Mouse (Mus musculus) liver, embryonic 14.5 days (tissue): ENCODE measurements around the gene 4931409K22Rik. TPM values are rescaled to one million over a fixed set of nuclear protein-coding genes. Genes with fewer than 3 reads are reported as not detected.

Experiments
- ATAC-seq: fragments of 200-750 bp; cut with Nextera tagmentation; 2 replicates; pipeline ENCODE4 v1.8.0; 2017; ENCODE audit warnings: moderate number of reproducible peaks, mild to moderate bottlenecking, moderate library complexity; ENCODE audit not compliant: insufficient read depth
- DNase-seq, 3 experiments: peaks; one replicate each; pipeline ENCODE4 v3.0.0-alpha.2; 2012 to 2013; ENCODE audit warnings: low read depth in 3 of 3, low spot score in 3 of 3
- H3K27ac ChIP-seq: fragments of 300-500 bp; sonication (generic); 2 replicates; pipeline ENCODE4 v1.5.1; 2014; ENCODE audit warnings: moderate library complexity, mild to moderate bottlenecking, control low read depth, inconsistent platforms
- H3K27me3 ChIP-seq: fragments of 300-500 bp; sonication (generic); 2 replicates; pipeline ENCODE4 v1.6.1; 2014; ENCODE audit warnings: mild to moderate bottlenecking, low read length, moderate library complexity; ENCODE audit not compliant: control insufficient read depth, insufficient read depth
- H3K36me3 ChIP-seq: fragments of 300-500 bp; sonication (generic); replicated peaks from 2 replicates; pipeline ENCODE4 v1.6.1; 2014; ENCODE audit warnings: low read depth; ENCODE audit not compliant: control insufficient read depth, insufficient read depth
- H3K4me1 ChIP-seq, 2 experiments: fragments of 200-500 bp in 1 of 2; fragments of 300-500 bp in 1 of 2; sonication (generic) in 1 of 2; replicated peaks; 2 replicates each; pipeline ENCODE4 v1.6.1; 2012 to 2014; ENCODE audit warnings: antibody characterized with exemption in 1 of 2, inconsistent platforms in 1 of 2, low read length in 1 of 2; ENCODE audit not compliant: control insufficient read depth in 2 of 2, insufficient read depth in 2 of 2
- H3K4me2 ChIP-seq: fragments of 300-500 bp; sonication (generic); 2 replicates; pipeline ENCODE4 v1.6.1; 2014; ENCODE audit warnings: low read depth, mild to moderate bottlenecking, control low read depth, moderate library complexity
- H3K4me3 ChIP-seq, 2 experiments: fragments of 200-500 bp in 1 of 2; fragments of 300-500 bp in 1 of 2; sonication (generic) in 1 of 2; 2 replicates each; pipeline ENCODE4 v1.5.1; 2012 to 2014; ENCODE audit warnings: low read depth in 2 of 2, low read length in 2 of 2, mild to moderate bottlenecking in 2 of 2, control low read depth in 1 of 2, inconsistent platforms in 1 of 2, moderate library complexity in 1 of 2; ENCODE audit not compliant: insufficient read depth in 1 of 2
- H3K9ac ChIP-seq: fragments of 300-500 bp; sonication (generic); replicated peaks from 2 replicates; pipeline ENCODE4 v1.6.1; 2014; ENCODE audit warnings: mild to moderate bottlenecking, control low read depth, moderate library complexity
- H3K9me3 ChIP-seq: fragments of 300-500 bp; sonication (generic); 2 replicates; pipeline ENCODE4 v1.6.1; 2016; ENCODE audit warnings: low read length, mixed read lengths; ENCODE audit not compliant: control insufficient read depth
- CTCF ChIP-seq: IDR thresholded peaks from 2 replicates; pipeline ENCODE4 v1.5.1; 2016; ENCODE audit warnings: antibody characterized with exemption, low read depth, control low read depth
- EP300 ChIP-seq: IDR thresholded peaks from 2 replicates; pipeline ENCODE4 v1.6.1; 2016; ENCODE audit warnings: antibody characterized with exemption, low read depth
- WGBS: fragments of 180-500 bp; shearing (Covaris S2); extraction: QIAGEN DNeasy Blood & Tissue Kit; methylation state at CpG from one replicate; pipeline ENCODE4 v1.1.7; 2014; ENCODE audit not compliant: insufficient replicate concordance; 5-methylcytosine and 5-hydroxymethylcytosine counted together
- polyA plus RNA-seq, 2 experiments: library from polyadenylated mRNA; depleted of rRNA in 1 of 2; stranded (reverse) in 1 of 2; unstranded in 1 of 2; fragments of >200 nt; fragmentation: Nextera tagmentation in 1 of 2; extraction: Ambion mirVana in 1 of 2; gene quantifications; 2 replicates each; pipeline versions ENCODE4 v1.2.1 to v1.2.3; 2012 to 2014

Gene 4931409K22Rik
- polyA plus RNA-seq, 2 experiments = not detected

GRCm38 (mm10) chr5:24601071-24601835, 44.6 kb upstream of the 4931409K22Rik start:
- Histone ChIP-seq H3K36me3 (no peaks in the 10 kb centered on the region), H3K9me3 (no peaks in the 10 kb centered on the region), H3K27me3 (peaks cover 84% of the 10 kb centered on the region), H3K4me2 (peak overlapping the region; percentile 45), H3K4me1 (0 out of 4 replicates have a peak, but pooled peaks cover 0 to 3% of the 10 kb centered on the region in 2 experiments), H3K9ac (no peak overlapping the region), H3K4me3 (peak overlapping the region; percentile 40 to 42), H3K27ac (no peak overlapping the region)
- DNase-seq (no peak), ATAC-seq (no peak)
- no peak for TF ChIP-seq EP300
- 2% methylated on average over 31 of the region's 33 CpGs for WGBS

GRCm38 (mm10) chr5:24600236-24600635, 43.6 kb upstream of the 4931409K22Rik start:
- no peak for DNase-seq
- H3K27me3 ChIP-seq = peaks cover 75% of the 10 kb centered on the region
- WGBS = 42% methylated on average over 2 of the region's 2 CpGs
- H3K4me3 ChIP-seq = no peak overlapping the region
- no peak for TF ChIP-seq CTCF
- H3K27ac ChIP-seq = no peak overlapping the region
- H3K36me3 ChIP-seq = no peaks in the 10 kb centered on the region
- H3K9ac ChIP-seq = no peak overlapping the region
- H3K4me1 ChIP-seq = 0 out of 4 replicates have a peak, but pooled peaks cover 0 to 3% of the 10 kb centered on the region in 2 experiments
- no peaks in the 10 kb centered on the region for H3K9me3 ChIP-seq
- ATAC-seq = no peak
- no peak overlapping the region for H3K4me2 ChIP-seq

- Histone ChIP-seq H3K9me3 (no peaks in the 10 kb centered on the region), H3K4me2 (no peak overlapping the region), H3K36me3 (no peaks in the 10 kb centered on the region), H3K4me3 (no peak overlapping the region), H3K27ac (no peak overlapping the region), H3K4me1 (0 out of 4 replicates have a peak, but pooled peaks cover 0 to 3% of the 10 kb centered on the region in 2 experiments), H3K27me3 (peaks cover 64% of the 10 kb centered on the region), H3K9ac (no peak overlapping the region)
- DNase-seq (no peak), ATAC-seq (no peak)
- WGBS = 15% methylated on average over 8 of the region's 8 CpGs
- TF ChIP-seq EP300 (no peak), CTCF (no peak)
Measured at GRCm38 (mm10) chr5:24599137-24599536, 42.5 kb upstream of the 4931409K22Rik start.

- Histone ChIP-seq H3K4me3 (peak overlapping the region in 1 of 2 experiments; percentile 0; a peak in 1 of 4 replicates), H3K4me2 (peak overlapping the region; percentile 47), H3K9me3 (no peaks in the 10 kb centered on the region), H3K4me1 (0 out of 4 replicates have a peak, but pooled peaks cover 0 to 3% of the 10 kb centered on the region in 2 experiments), H3K36me3 (no peaks in the 10 kb centered on the region), H3K27ac (no peak overlapping the region), H3K9ac (no peak overlapping the region), H3K27me3 (peaks cover 59% of the 10 kb centered on the region)
- peak; percentile 6; the same call in 1 of the 2 replicates for ATAC-seq
- WGBS = 1% methylated on average over 41 of the region's 41 CpGs
- TF ChIP-seq EP300 (no peak), CTCF (peak; percentile 36)
- no peak for DNase-seq
Measured at GRCm38 (mm10) chr5:24598570-24599006, 42.0 kb upstream of the 4931409K22Rik start.

GRCm38 (mm10) chr5:24597901-24598569, 41.4 kb upstream of the 4931409K22Rik start:
- ATAC-seq (0 out of 2 replicates have a peak, but pooled peaks have one; percentile 2), DNase-seq (no peak)
- H3K36me3 ChIP-seq = no peaks in the 10 kb centered on the region
- peak overlapping the region; percentile 47 for H3K4me2 ChIP-seq
- H3K27me3 ChIP-seq = peaks cover 53% of the 10 kb centered on the region
- no peaks in the 10 kb centered on the region for H3K4me1 ChIP-seq
- H3K9me3 ChIP-seq = no peaks in the 10 kb centered on the region
- no peak overlapping the region for H3K27ac ChIP-seq
- H3K9ac ChIP-seq = no peak overlapping the region
- 23% methylated on average over 15 of the region's 15 CpGs for WGBS
- TF ChIP-seq CTCF (no peak), EP300 (no peak)
- peak overlapping the region in 1 of 2 experiments; percentile 0; a peak in 1 of 4 replicates for H3K4me3 ChIP-seq
